Mouse (Mus musculus): ENCODE results near the gene Ak2.

DNA sequence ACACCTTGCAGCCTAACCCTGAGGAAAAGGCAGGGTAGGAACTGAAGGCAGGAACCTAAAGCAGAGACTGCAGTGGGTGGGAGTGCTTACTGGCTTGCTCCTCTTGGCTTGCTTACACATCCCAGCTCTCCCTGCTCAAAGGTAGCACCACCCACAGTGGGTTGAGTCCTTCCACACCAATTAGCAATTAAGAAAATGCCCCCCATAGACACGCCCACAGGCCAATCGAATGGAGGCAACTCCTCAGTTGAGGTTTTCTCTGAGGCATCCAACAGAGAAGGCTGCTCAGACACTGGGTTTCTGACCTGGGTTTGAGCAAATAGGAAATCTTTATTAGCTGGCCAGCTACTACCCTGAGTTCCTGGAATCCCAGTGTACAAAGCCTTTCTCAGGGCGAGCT, 2.8 kb upstream of the Ak2 start:
- TF ChIP-seq CTCF (IDR thresholded peaks at IDR 0.05; ENCODE audit: low read depth): no peak
- TF ChIP-seq EP300 (optimal IDR thresholded peaks at IDR 0.05): no peak

Data from stomach, postnatal 0 days (tissue).